Mouse (Mus musculus) left cerebral cortex, postnatal 36 days (tissue): ENCODE measurements around the gene Hbs1l. TPM values are rescaled to one million over a fixed set of nuclear protein-coding genes. Genes with fewer than 3 reads are reported as not detected.

ENCODE experiments used
- DNase-seq, 2 experiments: peaks; one replicate each; pipeline ENCODE4 v3.0.0; 2021 to 2022; ENCODE audit warnings: low spot score in 2 of 2, mixed read lengths in 1 of 2
- intact Hi-C: fragments of 180-260 bp; cut with DNase I; formaldehyde crosslinking; loops from one replicate; pipeline ENCODE4 v1.15.1; 2025
- total RNA-seq, 2 experiments: library from RNA; stranded (reverse); gene quantifications; 2 replicates each; pipeline ENCODE4 v1.2.3; 2021

The Hbs1l gene
- total RNA-seq, 2 experiments from 2014 or later: 59.0 to 72.3 TPM

DNA sequence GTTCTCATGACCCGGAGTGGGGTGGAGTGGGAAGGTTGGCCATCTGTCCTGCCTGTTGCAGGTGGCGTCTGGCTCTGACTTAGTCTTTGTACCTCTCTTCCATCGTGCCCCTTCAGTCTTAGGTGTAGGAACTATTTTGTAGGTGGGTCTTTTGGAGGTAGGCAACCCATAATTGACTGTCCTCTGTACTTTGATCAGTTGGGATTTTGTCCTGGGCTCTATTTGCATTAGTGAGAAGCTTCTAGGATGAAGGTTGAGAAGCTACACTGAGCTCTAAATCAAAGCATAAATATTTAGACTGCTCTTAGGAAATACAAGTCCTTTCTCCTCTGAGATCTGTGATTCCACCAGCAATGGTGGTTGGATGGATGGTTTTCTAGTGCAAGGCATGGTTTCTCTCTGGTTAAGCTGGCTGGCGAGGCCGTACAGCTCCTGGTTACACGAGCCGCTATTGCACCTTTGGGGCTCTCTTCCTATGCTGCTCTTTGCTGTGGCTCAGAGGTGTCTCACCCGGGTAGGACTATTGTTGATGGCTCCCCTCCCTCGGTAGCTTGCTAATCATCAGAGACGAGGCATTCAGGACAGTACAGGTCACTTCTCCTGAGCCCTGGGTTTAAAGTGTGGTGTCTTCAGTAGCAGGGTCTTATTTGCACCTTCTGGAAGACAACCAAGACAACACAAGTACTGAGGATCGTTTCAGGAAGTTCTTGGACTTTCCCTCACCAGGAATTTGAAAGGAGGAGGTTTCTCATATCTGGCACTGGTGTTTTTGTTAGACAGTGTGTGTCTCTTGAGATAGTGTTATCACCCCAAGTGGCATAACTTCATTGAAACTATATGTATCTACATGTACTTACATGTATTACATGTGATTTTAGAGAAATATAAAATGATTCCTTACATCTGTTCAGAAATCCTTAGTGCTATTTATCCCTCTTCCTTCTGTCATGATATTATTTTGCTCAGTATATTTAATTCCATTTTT lies 55.0 kb downstream of the Hbs1l start:
- DNase-seq: no peak
- intact Hi-C loops: no loop called here

DNA sequence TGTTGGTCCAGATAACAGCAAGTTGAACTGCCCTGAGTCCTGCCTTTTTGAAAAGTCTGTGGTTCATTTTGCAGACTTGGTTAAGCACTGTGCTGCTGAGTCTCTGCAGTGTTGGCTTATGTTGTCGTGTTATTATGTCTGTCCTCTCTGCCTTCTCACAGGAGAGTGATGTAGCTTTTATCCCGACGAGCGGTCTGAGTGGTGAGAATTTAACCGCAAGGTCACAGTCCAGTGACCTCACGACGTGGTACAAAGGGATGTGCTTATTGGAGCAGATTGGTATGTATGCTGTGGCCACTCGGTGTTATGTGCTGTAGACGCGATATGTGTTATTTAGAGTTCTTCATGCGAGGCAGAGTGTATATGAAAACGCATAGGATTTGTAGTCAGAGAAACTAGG lies 56.0 kb downstream of the Hbs1l start:
- no peak for DNase-seq
- intact Hi-C loops: no loop called here

DNA sequence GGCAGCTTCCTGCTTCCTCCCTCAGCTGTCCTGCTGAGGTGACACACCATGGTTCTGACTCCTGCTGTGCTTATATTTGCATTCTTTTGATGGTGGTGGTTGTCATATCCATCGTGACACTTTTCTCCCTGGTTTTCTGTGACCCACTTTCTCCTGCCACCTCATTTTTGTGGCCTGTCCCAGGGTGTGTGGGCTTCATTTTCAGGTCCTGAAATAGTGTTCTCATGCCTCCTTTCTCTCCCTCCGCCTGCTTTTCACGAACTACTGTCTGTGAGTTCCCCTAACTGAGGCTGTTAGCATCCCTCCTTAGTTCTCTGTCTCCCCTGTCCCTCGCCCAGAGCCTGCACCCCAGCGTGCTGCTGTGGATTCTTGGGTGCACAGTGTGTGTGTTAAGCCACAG lies 58.1 kb downstream of the Hbs1l start:
- intact Hi-C loops: no loop called here
- no peak for DNase-seq

GRCm38 (mm10) chr10:21354506-21354905 lies 58.7 kb downstream of the Hbs1l start:
- DNase-seq: no peak
- intact Hi-C loops: no loop called here

- no peak for DNase-seq
- intact Hi-C loops: no loop called here
These were observed 62.2 kb downstream of the Hbs1l start for GRCm38 (mm10) chr10:21357986-21358385.

GRCm38 (mm10) chr10:21359086-21359485 lies 63.3 kb downstream of the Hbs1l start:
- intact Hi-C loops: no loop called here
- no peak for DNase-seq

- intact Hi-C loops: no loop called here
- DNase-seq: no peak
These were observed 66.1 kb downstream of the Hbs1l start for GRCm38 (mm10) chr10:21361871-21362270.

GRCm38 (mm10) chr10:21363297-21363696 lies 67.5 kb downstream of the Hbs1l start:
- intact Hi-C loops: no loop called here
- DNase-seq: no peak

DNA sequence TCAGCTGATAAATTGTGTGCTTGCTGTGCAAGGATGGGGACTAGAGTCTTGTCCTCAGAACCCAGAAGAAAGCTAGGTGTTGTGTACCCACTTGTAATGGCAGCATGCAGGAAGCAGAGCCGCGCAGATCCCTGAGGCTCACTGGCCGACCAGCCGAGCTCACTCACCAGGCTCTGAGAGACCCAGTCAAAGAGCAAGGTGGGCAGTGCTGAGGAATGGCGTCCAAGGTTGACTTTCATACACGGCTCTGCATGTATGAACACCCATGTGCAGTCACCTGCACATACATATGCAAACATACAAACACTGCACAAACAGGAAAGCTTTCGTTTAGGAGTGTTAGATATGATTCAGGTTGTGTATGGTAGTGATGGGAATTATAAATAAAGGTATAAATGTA lies 69.2 kb downstream of the Hbs1l start:
- intact Hi-C loops: no loop called here
- DNase-seq: no peak

- DNase-seq: no peak
- intact Hi-C loops: no loop called here
These were observed 70.1 kb downstream of the Hbs1l start for GRCm38 (mm10) chr10:21365897-21366296.

DNA sequence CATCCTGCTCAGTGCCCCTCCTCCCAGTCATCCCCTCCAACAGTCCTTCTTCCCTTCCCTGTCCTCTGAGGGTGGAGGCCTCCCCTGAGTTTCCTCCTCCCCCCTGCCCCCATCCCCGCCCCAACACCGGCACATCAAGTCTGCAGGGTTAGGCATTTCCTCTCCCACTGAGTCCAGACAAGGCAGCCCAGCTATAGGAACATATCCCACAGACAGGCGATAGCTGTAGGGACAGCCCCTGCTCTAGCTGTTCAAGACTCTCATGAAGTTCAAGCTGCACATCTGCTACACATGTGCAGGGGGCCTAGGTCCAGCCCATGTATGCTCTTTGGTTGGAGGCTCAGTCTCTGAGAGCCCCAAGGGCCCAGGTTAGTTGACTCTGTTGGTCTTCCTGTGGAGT lies 70.7 kb downstream of the Hbs1l start:
- DNase-seq: no peak
- intact Hi-C loops: no loop called here

DNA sequence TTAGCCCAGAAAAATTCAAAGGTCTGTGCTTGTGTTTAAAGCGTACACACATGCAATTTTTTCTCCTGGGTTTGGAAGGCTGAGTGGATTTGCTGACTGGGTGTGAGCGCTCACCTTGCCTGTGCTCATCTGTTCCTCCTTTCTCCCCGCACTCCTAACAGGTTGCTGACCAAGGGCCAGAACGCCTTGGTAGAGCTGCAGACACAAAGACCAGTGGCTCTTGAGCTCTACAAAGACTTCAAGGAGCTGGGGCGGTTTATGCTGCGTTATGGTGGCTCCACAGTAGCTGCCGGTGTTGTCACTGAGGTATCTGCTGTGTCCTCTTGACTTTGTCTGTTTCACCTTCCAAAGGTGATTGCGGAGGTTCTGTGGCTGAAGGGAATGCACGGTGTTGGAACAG lies 71.7 kb downstream of the Hbs1l start:
- no peak for DNase-seq
- intact Hi-C loops: no loop called here

- DNase-seq: no peak
- intact Hi-C loops: no loop called here
These were observed 73.8 kb downstream of the Hbs1l start for GRCm38 (mm10) chr10:21369586-21369985.

- intact Hi-C loops: no loop called here
These were observed 76.5 kb downstream of the Hbs1l start for GRCm38 (mm10) chr10:21372271-21372670.

GRCm38 (mm10) chr10:21376682-21377473 lies 81.1 kb downstream of the Hbs1l start, which contains the start of gene Aldh8a1:
Gene Aldh8a1, plus strand, starts transcription at chr10:21377291.
- intact Hi-C loops: no loop called here
- no peak for DNase-seq

More at GRCm38 (mm10) chr10:21372271-21372670, 76.5 kb downstream of the Hbs1l start:
- no peak for DNase-seq

DNA sequence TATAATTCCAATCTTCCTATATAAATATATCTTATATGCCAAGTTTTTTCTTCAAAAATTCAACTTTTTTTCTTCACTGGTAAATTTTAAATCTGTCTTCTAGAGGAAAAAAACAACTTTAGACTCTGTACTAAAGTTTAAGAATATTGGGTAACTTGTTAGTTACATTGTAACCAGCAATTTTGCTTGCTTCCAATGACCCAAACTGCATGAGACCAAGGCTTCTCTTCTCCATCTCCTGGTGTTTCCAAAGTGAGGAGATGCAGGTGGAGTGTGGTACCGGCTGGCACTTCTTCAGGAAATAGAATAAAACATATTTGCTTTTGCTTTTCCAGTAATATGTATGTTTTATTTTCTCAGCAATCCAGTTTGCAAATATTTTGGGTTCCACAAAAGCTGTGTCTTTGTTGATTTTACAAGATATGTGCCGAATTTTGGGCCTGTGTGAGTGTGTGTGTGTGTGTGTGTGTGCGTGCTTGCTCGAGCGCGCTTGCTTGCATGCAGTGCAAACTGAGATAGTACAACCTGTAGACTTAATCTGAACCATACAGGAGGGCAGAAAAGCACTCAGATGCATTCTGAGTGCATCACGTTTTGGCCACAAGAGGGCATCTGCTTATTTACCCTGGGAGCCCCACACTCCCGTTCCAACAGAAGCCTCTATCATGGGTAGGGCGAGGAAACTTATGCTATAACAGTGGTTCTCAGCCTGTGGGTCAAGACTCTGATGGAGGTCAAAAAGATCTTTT lies 82.6 kb downstream of the Hbs1l start:
- no peak for DNase-seq
- intact Hi-C loops: no loop called here

DNA sequence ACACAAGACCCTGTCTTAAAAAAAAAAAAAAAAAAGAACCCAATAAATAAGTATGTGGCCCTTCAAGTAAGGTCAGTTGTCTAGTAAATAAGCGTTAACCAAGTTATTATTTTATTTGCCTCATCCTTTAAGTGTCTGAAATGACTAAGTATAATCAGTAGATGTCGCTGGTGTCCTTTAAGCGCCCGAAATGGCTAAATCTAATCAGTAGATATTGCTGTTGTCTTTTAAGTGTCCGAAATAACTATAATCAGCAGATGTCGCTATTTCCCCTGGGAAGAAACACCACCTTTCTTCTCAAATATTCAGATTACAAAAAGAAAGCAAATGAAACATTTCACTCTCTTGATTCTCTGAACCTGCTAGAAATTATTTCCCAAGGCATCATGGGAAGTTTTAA lies 87.1 kb downstream of the Hbs1l start:
- DNase-seq: no peak

GRCm38 (mm10) chr10:21385111-21385663 lies 89.4 kb downstream of the Hbs1l start:
- no peak for DNase-seq
- intact Hi-C loops: no loop called here

More for the DNA sequence above, 87.1 kb downstream of the Hbs1l start:
- intact Hi-C loops: loop anchor here (2.0 kb wide), 2 partner anchors 82 to 630 kb away; no protein-coding TSS in a partner anchor

- intact Hi-C loops: no loop called here
- DNase-seq: no peak
These were observed 93.3 kb downstream of the Hbs1l start for GRCm38 (mm10) chr10:21389075-21389474.
